Mouse (Mus musculus) heart, postnatal 0 days (tissue): ENCODE data around the gene Creb3.

Source experiments
- CTCF ChIP-seq: IDR thresholded peaks from 2 replicates; pipeline ENCODE4 v1.5.1; 2016; ENCODE audit warnings: antibody characterized with exemption, control low read depth, low read depth
- EP300 ChIP-seq: IDR thresholded peaks from 2 replicates; pipeline ENCODE4 v1.6.1; 2016; ENCODE audit warnings: antibody characterized with exemption, low read depth

GRCm38 (mm10) chr4:43536031-43536430, 26.1 kb upstream of the Creb3 start:
- no peak for TF ChIP-seq CTCF
- TF ChIP-seq EP300: no peak
